Mouse (Mus musculus) liver, embryonic 14.5 days (tissue): ENCODE data around the gene Msh5.

Experiments used
- CTCF ChIP-seq: IDR thresholded peaks from 2 replicates; pipeline ENCODE4 v1.5.1; 2016; ENCODE audit warnings: antibody characterized with exemption, low read depth, control low read depth
- EP300 ChIP-seq: IDR thresholded peaks from 2 replicates; pipeline ENCODE4 v1.6.1; 2016; ENCODE audit warnings: antibody characterized with exemption, low read depth

DNA sequence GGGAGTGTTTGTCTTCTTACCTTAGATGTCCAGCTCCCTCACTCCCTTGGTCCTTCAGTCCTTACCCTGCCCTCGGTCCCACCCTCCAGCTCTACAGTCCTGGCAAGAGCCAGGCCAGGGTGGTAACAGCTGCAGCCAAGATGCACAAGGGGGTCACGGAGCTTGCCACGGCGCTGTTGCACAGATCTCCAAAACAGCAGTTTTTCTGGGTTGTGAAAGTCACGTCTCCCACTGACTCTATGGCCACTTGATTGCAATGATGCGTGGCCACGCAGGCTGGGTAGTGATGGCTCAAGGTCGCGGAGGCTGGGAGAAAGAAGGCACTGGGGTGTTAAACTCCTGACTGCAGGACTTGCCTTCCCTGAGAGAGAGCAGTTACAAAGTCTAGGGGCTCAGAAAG lies 24.9 kb upstream of the Msh5 start:
- no peak for TF ChIP-seq EP300
- TF ChIP-seq CTCF: no peak
